Mouse (Mus musculus): ENCODE measurements around the gene Rsbn1. TPM values are rescaled to one million over a fixed set of nuclear protein-coding genes. Genes with fewer than 3 reads are reported as not detected.

Rsbn1 gene
- total RNA-seq (2021), result 10 to 100 TPM; 16.5 to 17.3 TPM
- long read RNA-seq, experiment 1, full-length matches to known transcripts, result 9 of 10 reads
- long read RNA-seq, experiment 1, partial matches to known transcripts, result 1 of 10 reads
- long read RNA-seq, experiment 1, other reads (novel, unspliced or antisense), result 0 of 10 reads
- long read RNA-seq, experiment 2, full-length matches to known transcripts, result 7 of 12 reads
- long read RNA-seq, experiment 2, partial matches to known transcripts, result 2 of 12 reads
- long read RNA-seq, experiment 2, other reads (novel, unspliced or antisense), result 3 of 12 reads

DNA sequence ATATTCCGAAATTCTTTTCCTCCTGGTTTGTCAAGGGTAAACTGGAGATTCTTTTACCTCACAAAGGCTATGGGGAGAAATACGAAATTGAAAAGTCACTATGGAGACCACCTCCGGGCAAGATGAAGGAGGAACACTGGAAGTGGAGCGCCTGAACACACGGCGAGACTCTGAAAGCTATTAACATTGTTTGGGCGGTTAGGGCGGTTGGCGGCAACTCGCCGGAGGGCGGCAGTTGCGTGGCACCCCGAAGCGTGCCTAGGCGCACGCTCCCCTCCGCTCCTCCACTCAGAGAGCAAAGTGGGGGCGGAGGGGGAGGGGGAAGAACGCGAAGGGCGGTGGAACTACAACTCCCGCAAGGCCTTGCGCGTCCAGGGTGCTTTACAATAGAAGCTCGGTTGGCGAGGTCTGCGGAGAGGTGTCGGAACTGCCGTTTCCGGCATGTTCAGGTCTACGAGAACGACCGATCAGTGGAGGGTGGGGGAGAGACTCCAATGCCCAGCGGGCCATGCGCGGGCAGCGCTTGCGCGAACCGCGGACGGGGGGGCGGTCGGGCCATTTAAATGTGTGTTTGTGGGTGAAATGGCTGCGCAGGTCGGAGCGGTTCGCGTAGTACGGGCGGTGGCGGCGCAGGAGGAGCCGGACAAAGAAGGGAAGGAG is at the start of gene Rsbn1:
TSS of gene Rsbn1 (plus strand) at position 111 of the 660 bp plus-strand sequence.
- peak; percentile 96 to 99 for DNase-seq (ENCODE audit: low spot score in 2 of 2)

DNA sequence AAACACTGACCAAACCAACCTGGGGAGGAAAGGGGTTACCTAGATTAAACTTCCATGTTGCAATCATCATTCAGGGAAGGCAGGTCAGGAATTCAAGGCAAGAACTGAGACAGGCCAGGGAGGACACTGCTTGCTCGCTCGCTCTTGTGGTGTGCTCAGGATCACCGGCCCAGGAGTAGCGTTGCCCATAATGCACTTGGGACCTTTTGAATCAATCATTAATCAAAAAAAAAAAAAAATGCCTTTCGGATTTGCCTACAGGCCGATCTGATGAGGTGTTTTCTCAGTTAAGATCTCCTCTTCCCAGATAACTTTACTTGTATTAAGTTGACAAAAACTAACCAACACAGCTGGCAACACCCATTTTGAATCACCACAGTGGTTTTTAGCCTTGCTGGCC is 49.7 kb upstream of the Rsbn1 start:
- no peak for DNase-seq (ENCODE audit: low spot score in 2 of 2)

DNA sequence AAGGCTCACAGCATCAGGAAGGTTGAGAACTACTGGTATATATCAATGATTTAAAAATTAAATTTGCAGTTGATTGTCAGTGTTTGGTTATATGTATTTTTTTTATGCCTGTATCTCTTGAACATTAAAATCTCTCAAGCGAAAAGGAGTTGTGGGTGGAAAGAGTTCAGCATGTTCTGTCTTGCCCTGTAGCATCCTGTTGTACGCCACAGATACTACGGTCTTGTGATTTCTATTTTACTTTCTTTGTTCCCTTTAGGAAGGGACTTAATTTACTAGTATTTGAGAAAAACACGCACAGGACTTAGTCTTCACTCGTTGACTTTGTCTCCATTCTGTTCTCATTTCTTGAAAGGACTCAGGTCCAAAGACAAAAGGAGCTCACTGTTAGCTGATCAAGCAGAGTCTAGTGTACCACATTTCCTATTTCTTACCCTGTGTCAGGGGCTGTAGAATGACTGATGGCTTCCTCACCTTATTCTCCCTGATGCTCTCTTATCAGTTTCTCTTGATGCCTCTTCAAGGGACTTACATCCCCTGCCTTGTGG is 46.4 kb upstream of the Rsbn1 start:
- no peak for DNase-seq (ENCODE audit: low spot score in 2 of 2)

GRCm38 (mm10) chr3:103868008-103868407 is 45.9 kb upstream of the Rsbn1 start:
- no peak for DNase-seq (ENCODE audit: low spot score in 2 of 2)

GRCm38 (mm10) chr3:103872663-103873098 is 41.2 kb upstream of the Rsbn1 start:
- no peak for DNase-seq (ENCODE audit: low spot score in 2 of 2)

DNA sequence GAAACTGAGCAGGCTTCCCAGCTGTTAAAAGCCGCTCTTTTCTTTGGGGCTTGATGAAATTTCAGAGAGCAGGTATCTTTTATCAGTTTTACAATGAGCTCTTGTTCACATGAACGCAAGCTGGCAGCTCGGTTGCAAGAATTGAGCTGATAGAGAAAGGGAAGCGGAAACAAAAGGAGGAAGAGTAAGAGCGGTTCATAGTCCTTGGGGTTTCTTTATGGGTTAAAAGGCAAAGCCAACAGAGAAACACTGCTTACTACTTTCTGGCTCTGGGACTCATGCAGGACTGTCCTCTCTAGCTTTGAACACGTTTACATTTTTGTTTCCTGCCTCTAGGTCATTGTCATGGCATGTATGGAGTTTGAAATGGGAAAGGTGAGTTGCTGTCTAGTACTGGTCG is 39.6 kb upstream of the Rsbn1 start:
- DNase-seq (ENCODE audit: low spot score in 2 of 2), result no peak

DNA sequence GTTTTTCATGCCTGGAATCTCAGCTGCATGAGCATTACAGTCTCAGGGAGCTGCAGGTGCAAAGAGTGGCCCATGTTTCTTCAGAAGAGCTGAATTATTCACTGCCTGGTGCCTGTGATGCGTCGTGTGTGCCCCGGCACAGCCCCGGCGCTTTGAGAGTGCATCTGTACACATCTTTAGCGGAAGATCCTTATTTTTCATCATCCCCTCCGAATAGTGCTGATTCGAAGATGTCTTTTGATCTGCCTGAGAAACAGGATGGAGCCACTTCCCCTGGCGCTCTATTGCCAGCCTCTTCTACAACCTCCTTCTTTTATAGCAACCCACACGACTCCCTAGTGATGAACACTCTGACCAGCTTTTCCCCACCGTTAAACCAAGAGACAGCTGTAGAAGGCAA is 28.0 kb upstream of the Rsbn1 start:
- no peak for DNase-seq (ENCODE audit: low spot score in 2 of 2)

- DNase-seq (ENCODE audit: low spot score in 2 of 2), result peak; percentile 12 to 68
These were observed 26.3 kb upstream of the Rsbn1 start for GRCm38 (mm10) chr3:103887581-103887980.

GRCm38 (mm10) chr3:103893374-103893773 is 20.5 kb upstream of the Rsbn1 start:
- DNase-seq (ENCODE audit: low spot score in 2 of 2), result no peak

- DNase-seq (ENCODE audit: low spot score in 2 of 2), result no peak
These were observed 9.2 kb upstream of the Rsbn1 start for GRCm38 (mm10) chr3:103904705-103905104.

- DNase-seq (ENCODE audit: low spot score in 2 of 2), result no peak
These were observed 6.4 kb upstream of the Rsbn1 start for GRCm38 (mm10) chr3:103907335-103908030.

- no peak for DNase-seq (ENCODE audit: low spot score in 2 of 2)
These were observed 5.1 kb upstream of the Rsbn1 start for GRCm38 (mm10) chr3:103908781-103909180.

DNA sequence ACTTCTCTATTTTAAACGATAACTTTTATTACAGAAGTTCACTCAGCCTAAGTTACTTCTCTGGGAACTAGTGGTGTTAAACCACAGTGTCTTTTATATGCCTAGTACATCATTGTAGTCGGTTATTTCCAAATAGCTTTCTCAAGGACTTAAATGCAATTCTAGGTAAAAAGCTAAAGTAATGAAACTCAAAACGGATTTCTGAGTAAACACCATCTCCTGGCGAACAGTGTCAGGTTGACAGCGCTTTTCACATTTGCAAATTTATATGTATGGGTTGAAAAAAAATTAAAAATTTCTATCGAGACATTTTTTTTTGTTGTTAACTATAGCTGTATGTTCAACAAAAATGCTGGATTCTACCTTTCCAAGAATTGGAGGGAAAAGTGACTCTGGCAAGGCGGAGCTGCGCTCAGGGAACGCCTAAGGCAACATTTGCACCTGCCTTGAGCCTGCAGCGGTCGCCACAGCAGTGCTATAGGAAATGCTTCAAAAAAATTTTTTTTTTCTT is 414 bp upstream of the Rsbn1 start:
- DNase-seq (ENCODE audit: low spot score in 2 of 2), result no peak

GRCm38 (mm10) chr3:103914732-103915508 is 1.0 kb downstream of the Rsbn1 start:
- DNase-seq (ENCODE audit: low spot score in 2 of 2), result peak in 1 of 2 experiments; percentile 27

DNA sequence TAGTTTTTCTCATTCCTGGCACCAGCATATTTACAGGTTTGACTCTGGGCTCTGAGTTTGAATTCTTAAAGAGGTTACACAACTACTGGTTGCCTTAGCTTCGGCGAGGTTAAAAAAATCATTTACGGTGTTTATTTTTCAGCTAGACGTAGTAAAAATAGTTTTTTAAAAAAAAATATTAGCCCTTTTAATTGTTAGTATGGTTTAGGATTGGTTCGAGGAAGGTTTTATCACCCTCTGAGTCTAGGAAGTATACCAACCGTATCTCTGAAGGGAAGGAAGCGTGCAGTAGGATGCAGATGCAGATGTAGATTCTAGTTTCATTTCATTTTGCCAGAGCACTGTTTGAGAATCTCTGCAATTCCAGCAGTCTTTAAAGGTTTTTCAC is 1.6 kb downstream of the Rsbn1 start:
- no peak for DNase-seq (ENCODE audit: low spot score in 2 of 2)

- DNase-seq (ENCODE audit: low spot score in 2 of 2), result no peak
These were observed 2.4 kb downstream of the Rsbn1 start for GRCm38 (mm10) chr3:103916205-103916838.

DNA sequence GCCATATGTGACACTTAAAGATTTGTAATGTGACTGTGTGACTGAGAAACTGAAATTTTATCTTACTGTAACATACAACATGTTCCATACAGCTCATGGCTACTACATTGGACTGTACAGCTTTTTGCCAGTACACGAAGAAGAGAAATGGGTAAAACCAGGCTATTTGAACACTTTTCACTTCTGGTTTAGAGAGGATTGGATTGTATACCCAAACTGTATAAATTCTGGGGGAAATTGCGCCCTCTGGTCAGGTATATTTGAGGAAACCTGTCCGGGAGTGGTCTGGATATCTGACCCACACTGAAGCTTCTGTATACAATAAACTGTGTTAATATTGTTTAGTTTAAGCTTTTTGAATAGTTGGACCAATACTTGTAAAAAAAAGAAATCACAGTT is 2.9 kb downstream of the Rsbn1 start:
- DNase-seq (ENCODE audit: low spot score in 2 of 2), result no peak

DNA sequence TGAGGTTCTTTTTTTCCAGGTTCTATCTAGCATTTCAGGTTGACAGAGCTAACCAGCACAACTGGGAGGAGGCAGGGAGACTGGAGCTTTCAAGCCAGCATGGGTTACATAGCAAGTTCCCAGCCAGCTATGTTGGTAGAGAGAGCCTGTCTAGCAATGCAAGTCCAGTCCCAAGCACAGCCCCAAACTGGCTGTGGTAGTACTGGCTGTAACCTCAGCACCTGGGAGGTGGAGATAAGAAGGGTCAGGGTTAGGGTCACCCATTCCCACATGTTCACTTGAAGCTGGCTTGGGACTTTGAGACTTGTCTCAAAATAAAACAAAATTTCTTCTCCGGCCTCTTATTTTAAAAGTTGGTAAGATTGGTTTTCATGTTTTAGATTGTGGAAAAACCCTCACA is 6.2 kb downstream of the Rsbn1 start:
- DNase-seq (ENCODE audit: low spot score in 2 of 2), result no peak

GRCm38 (mm10) chr3:103925302-103925701 is 11.4 kb downstream of the Rsbn1 start:
- no peak for DNase-seq (ENCODE audit: low spot score in 2 of 2)

GRCm38 (mm10) chr3:103927511-103927910 is 13.6 kb downstream of the Rsbn1 start:
- no peak for DNase-seq (ENCODE audit: low spot score in 2 of 2)
